Mouse (Mus musculus): ENCODE measurements at regions not wholly inside any gene's neighbourhood (a gene's known extent, or its start where the extent isn't known, plus 50 kb on each side); places are given as distances from the start of the nearest gene placed in this dataset.

GRCm38 (mm10) chr13:52378236-52378635 lies 152.8 kb downstream of the Diras2 start:
- TF ChIP-seq CTCF (conservative IDR thresholded peaks at IDR 0.05; ENCODE audit: low read length) (no peak), NANOG (IDR thresholded peaks at IDR 0.05; ENCODE audit: borderline replicate concordance, low read length) (no peak), POU5F1 (IDR thresholded peaks at IDR 0.05; ENCODE audit: borderline replicate concordance, low read length) (no peak)

Measured in E14TG2a.4 (cell line).